Mouse (Mus musculus): ENCODE measurements at regions not wholly inside any gene's neighbourhood (a gene's known extent, or its start where the extent isn't known, plus 50 kb on each side); places are given as distances from the start of the nearest gene placed in this dataset.

GRCm38 (mm10) chr10:53852091-53852490 lies 101.2 kb upstream of the Fam184a start:
- no peak for DNase-seq (ENCODE audit: low spot score)

DNA sequence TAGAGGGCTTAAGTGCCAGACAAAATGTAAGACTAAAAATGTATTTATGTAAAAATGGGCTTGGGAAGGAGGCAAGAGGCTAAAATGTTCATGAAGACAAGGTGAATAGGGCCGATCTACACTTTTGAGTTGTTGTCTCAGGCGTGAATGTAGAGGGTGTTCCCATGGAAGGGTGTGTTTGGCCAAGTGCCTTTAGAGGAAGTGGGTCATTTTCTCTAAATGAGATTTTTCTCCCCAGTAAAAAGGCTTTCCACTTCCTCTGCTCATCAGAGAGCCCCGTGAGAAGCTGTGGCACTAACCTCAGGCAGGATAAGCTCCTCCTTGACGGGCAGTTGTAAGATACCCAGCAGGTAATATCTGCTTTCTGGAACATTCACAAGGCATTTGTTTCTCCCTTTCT lies 99.6 kb upstream of the Fam184a start:
- no peak for DNase-seq (ENCODE audit: low spot score)

DNA sequence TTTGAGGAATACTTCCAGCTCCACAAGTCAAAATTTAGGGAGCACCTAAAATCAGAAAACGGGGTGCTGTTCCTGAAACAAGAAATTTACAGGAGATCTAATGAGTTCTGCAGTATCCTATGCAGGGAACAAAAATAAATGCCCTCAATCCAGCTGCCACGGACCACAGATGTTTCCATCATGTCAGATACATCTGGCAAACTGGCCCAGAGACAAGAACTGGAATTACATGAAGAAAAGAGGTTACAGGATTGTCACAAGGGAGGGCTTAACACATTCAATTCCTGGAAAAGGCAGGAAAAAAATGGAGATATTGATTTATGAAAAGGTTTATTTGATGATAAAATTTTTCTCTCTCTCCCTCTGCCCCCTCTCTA lies 62.3 kb upstream of the Fam184a start:
- DNase-seq (ENCODE audit: low spot score) = no peak

- DNase-seq (ENCODE audit: low spot score) = peak; percentile 19
Measured at GRCm38 (mm10) chr10:53812597-53813243, 61.8 kb upstream of the Fam184a start.

DNA sequence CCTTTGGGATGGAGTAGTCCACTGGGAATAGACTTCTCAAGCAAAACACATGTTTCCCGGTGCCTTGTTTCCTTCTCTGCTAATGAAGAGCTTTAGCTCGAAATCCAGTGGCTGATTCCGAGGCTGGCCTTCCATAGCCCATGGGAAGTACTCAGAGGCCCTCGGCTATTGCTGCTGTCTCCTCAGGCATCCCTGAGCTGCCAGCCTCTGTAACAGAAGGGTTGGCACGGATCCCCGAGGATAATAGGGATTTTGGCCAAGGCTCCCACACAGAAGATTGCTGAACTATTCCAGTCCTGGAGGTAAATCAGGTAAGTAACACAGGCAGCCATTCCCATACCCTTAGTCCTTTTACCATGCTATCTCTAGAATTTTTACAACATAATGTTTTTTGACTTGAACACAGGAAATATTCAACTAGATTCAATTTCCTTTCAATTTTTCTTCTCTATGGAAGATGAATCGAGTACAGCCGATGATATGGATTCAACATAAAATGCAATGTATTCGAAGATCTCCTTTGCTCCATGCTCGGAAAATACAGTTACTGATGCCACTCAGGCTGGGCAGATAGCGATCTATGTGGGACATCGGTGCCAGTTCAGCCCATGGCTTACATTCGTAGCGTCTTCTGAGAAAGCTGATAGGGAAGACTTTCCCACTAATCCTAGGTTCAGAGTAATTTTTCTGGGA lies 61.1 kb upstream of the Fam184a start:
- DNase-seq (ENCODE audit: low spot score) = no peak

GRCm38 (mm10) chr10:53806697-53807096 lies 55.8 kb upstream of the Fam184a start:
- DNase-seq (ENCODE audit: low spot score) = no peak

- no peak for DNase-seq (ENCODE audit: low spot score)
Measured at GRCm38 (mm10) chr10:53801048-53801641, 50.2 kb upstream of the Fam184a start.
